Mouse (Mus musculus): ENCODE measurements around the gene Rhoh. TPM values are rescaled to one million over a fixed set of nuclear protein-coding genes. Genes with fewer than 3 reads are reported as not detected.

Gene Rhoh
- polyA plus RNA-seq, 1 experiment from 2014 or later = 0.38 TPM

- H3K4me2 ChIP-seq (replicated peaks) = no peak overlapping the region
- no peak overlapping the region for H3K9ac ChIP-seq (replicated peaks)
- no peak for ATAC-seq (replicated peaks)
- no peak overlapping the region for H3K27ac ChIP-seq (replicated peaks)
- no peak overlapping the region for H3K4me3 ChIP-seq
- H3K9me3 ChIP-seq = no peaks in the 10 kb centered on the region
- WGBS = 88% methylated on average over 10 of the region's 10 CpGs
- no peaks in the 10 kb centered on the region for H3K4me1 ChIP-seq
- H3K27me3 ChIP-seq = no peaks in the 10 kb centered on the region
- H3K36me3 ChIP-seq = no peaks in the 10 kb centered on the region
Observed at GRCm38 (mm10) chr5:65882476-65883205, 21.6 kb downstream of the Rhoh start.

- ATAC-seq (replicated peaks) = no peak
- H3K9ac ChIP-seq (replicated peaks) = no peak overlapping the region
- 75% methylated on average over 5 of the region's 5 CpGs for WGBS
- H3K27me3 ChIP-seq = no peaks in the 10 kb centered on the region
- H3K27ac ChIP-seq (replicated peaks) = no peak overlapping the region
- no peaks in the 10 kb centered on the region for H3K4me1 ChIP-seq
- H3K36me3 ChIP-seq = no peaks in the 10 kb centered on the region
- no peak overlapping the region for H3K4me3 ChIP-seq
- no peak overlapping the region for H3K4me2 ChIP-seq (replicated peaks)
- no peaks in the 10 kb centered on the region for H3K9me3 ChIP-seq
Observed at GRCm38 (mm10) chr5:65883355-65883754, 22.3 kb downstream of the Rhoh start.

GRCm38 (mm10) chr5:65885699-65886443 is 24.9 kb downstream of the Rhoh start:
- Histone ChIP-seq H3K9me3 (no peaks in the 10 kb centered on the region), H3K9ac (replicated peaks) (no peak overlapping the region), H3K27ac (replicated peaks) (no peak overlapping the region), H3K4me3 (no peak overlapping the region), H3K4me1 (no peaks in the 10 kb centered on the region), H3K4me2 (replicated peaks) (no peak overlapping the region), H3K36me3 (no peaks in the 10 kb centered on the region), H3K27me3 (no peaks in the 10 kb centered on the region)
- no peak for ATAC-seq (replicated peaks)
- 59% methylated on average over 15 of the region's 15 CpGs for WGBS

GRCm38 (mm10) chr5:65888102-65888501 is 27.1 kb downstream of the Rhoh start:
- Histone ChIP-seq H3K27me3 (no peaks in the 10 kb centered on the region), H3K4me1 (0 out of 2 replicates have a peak, but pooled peaks cover 5% of the 10 kb centered on the region), H3K4me2 (replicated peaks) (no peak overlapping the region), H3K4me3 (no peak overlapping the region), H3K9ac (replicated peaks) (no peak overlapping the region), H3K27ac (replicated peaks) (no peak overlapping the region), H3K36me3 (no peaks in the 10 kb centered on the region), H3K9me3 (no peaks in the 10 kb centered on the region)
- 90% methylated on average over 5 of the region's 5 CpGs for WGBS
- no peak for ATAC-seq (replicated peaks)

- no peak overlapping the region for H3K4me3 ChIP-seq
- 0 out of 2 replicates have a peak, but pooled peaks cover 5% of the 10 kb centered on the region for H3K4me1 ChIP-seq
- no peaks in the 10 kb centered on the region for H3K9me3 ChIP-seq
- H3K9ac ChIP-seq (replicated peaks) = no peak overlapping the region
- H3K36me3 ChIP-seq = no peaks in the 10 kb centered on the region
- no peak for ATAC-seq (replicated peaks)
- H3K27ac ChIP-seq (replicated peaks) = no peak overlapping the region
- 83% methylated on average over 5 of the region's 5 CpGs for WGBS
- no peak overlapping the region for H3K4me2 ChIP-seq (replicated peaks)
- no peaks in the 10 kb centered on the region for H3K27me3 ChIP-seq
Observed at GRCm38 (mm10) chr5:65888998-65889397, 28.0 kb downstream of the Rhoh start.

DNA sequence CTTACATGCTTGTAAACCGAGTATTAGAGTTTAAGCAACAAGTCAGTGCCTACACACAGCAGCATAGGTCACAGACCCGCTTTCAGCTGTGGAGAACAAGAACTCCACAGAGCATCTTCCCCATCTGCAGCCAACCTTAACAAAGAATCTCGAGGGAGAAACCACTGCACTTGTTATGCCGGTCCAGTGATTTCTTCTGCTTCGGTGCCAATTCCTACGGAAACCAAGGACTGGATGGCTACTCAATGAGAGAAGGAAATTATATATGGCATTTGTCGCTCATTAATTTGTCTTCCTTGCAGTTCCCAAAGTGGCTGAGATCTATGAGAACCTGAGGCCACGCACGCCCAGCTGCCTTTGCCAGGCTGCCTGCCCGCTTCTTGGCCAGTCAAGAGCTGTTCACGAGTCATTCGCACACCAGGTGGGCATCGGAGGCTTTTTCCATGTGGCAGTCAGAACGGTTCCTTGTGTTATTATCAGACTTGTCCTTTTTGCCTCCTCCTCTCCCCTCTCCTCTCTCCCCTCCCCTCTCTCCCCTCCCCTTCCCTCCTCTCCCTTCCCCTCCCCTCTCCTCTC is 30.3 kb downstream of the Rhoh start:
- H3K36me3 ChIP-seq = no peaks in the 10 kb centered on the region
- no peak overlapping the region for H3K4me2 ChIP-seq (replicated peaks)
- H3K27me3 ChIP-seq = no peaks in the 10 kb centered on the region
- WGBS = 41% methylated on average over 14 of the region's 14 CpGs
- H3K4me1 ChIP-seq = 0 out of 2 replicates have a peak, but pooled peaks cover 5% of the 10 kb centered on the region
- H3K9ac ChIP-seq (replicated peaks) = no peak overlapping the region
- no peak overlapping the region for H3K4me3 ChIP-seq
- 0 out of 2 replicates have a peak, but pooled peaks have one; percentile 46 for ATAC-seq (replicated peaks)
- H3K27ac ChIP-seq (replicated peaks) = no peak overlapping the region
- no peaks in the 10 kb centered on the region for H3K9me3 ChIP-seq

- Histone ChIP-seq H3K4me2 (replicated peaks) (no peak overlapping the region), H3K9ac (replicated peaks) (no peak overlapping the region), H3K9me3 (no peaks in the 10 kb centered on the region), H3K4me1 (0 out of 2 replicates have a peak, but pooled peaks cover 5% of the 10 kb centered on the region), H3K4me3 (no peak overlapping the region), H3K27me3 (no peaks in the 10 kb centered on the region), H3K36me3 (no peaks in the 10 kb centered on the region), H3K27ac (replicated peaks) (no peak overlapping the region)
- ATAC-seq (replicated peaks) = no peak
- WGBS = 83% methylated on average over 6 of the region's 6 CpGs
Observed at GRCm38 (mm10) chr5:65895121-65895692, 34.2 kb downstream of the Rhoh start.

GRCm38 (mm10) chr5:65895764-65896163 is 34.8 kb downstream of the Rhoh start:
- H3K9me3 ChIP-seq = no peaks in the 10 kb centered on the region
- 72% methylated on average over 7 of the region's 7 CpGs for WGBS
- H3K36me3 ChIP-seq = no peaks in the 10 kb centered on the region
- H3K27ac ChIP-seq (replicated peaks) = no peak overlapping the region
- H3K27me3 ChIP-seq = no peaks in the 10 kb centered on the region
- peaks cover 8% of the 10 kb centered on the region; the same call in 1 of the 2 replicates for H3K4me1 ChIP-seq
- no peak overlapping the region for H3K4me2 ChIP-seq (replicated peaks)
- no peak for ATAC-seq (replicated peaks)
- H3K4me3 ChIP-seq = no peak overlapping the region
- no peak overlapping the region for H3K9ac ChIP-seq (replicated peaks)

DNA sequence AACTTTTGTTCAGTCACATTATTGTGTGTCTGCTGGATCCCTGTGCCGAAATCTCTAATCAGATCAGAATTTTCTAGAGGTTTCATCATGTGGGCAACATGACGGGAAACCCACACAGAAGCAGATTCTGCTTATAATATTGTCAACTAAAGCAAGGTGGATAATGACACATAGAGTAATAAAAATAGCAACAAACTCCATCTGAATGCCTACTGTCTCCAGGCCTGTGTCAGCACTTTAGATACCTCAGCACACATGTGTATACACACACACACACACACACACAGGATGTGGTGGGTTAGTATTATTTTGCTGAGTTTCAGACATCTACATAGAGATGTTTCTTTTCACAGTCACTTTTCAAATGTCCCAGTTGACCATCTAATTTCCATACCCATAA is 36.7 kb downstream of the Rhoh start:
- ATAC-seq (replicated peaks) = no peak
- Histone ChIP-seq H3K27me3 (no peaks in the 10 kb centered on the region), H3K9me3 (no peaks in the 10 kb centered on the region), H3K4me2 (replicated peaks) (no peak overlapping the region), H3K36me3 (no peaks in the 10 kb centered on the region), H3K9ac (replicated peaks) (no peak overlapping the region), H3K4me3 (no peak overlapping the region), H3K27ac (replicated peaks) (no peak overlapping the region), H3K4me1 (peaks cover 7% of the 10 kb centered on the region; the same call in 1 of the 2 replicates)
- WGBS = 94% methylated on average over 2 of the region's 2 CpGs

DNA sequence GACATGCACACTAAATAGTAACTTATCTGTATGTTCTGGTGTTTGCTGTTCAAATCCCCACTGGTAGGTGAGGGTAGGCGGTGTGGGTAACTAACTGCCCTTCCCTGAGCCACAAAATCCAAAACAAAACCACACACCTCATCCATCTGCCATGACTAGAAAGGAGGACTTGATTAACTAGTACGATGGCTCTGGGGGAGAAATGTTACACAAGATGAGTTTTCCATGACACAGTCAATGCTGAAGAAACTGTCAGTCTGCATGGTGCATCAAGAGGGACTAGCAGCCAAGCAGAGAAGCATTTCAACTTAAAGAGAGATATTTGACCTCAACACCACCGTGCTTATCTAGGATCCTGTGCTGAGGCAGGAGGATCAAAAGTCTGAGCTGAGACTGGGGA is 37.7 kb downstream of the Rhoh start:
- H3K27ac ChIP-seq (replicated peaks) = no peak overlapping the region
- no peaks in the 10 kb centered on the region for H3K9me3 ChIP-seq
- peaks cover 7% of the 10 kb centered on the region; the same call in 1 of the 2 replicates for H3K4me1 ChIP-seq
- no peak overlapping the region for H3K9ac ChIP-seq (replicated peaks)
- H3K4me3 ChIP-seq = no peak overlapping the region
- H3K4me2 ChIP-seq (replicated peaks) = no peak overlapping the region
- WGBS = 90% methylated on average over 3 of the region's 3 CpGs
- H3K27me3 ChIP-seq = no peaks in the 10 kb centered on the region
- no peaks in the 10 kb centered on the region for H3K36me3 ChIP-seq
- ATAC-seq (replicated peaks) = no peak

DNA sequence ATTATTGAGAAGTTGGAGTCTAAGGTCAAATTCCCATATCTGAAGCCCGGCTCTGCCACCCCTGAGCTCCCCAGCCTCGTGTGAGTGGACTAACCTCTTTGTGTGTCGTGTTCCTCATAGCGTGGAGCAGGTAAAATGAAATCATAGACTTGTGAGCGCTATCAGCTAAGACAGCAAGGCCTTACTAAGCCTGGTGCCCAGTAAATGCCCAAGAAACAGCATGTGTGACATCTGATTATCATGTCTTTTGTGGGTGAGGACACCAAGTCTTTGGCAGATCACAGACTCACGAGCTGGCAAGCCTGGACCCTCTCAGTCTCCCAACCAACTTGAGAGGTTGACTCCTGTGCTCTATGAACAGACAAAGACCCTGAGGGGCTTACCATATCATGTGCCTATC is 39.1 kb downstream of the Rhoh start:
- Histone ChIP-seq H3K9me3 (no peaks in the 10 kb centered on the region), H3K27ac (replicated peaks) (no peak overlapping the region), H3K27me3 (no peaks in the 10 kb centered on the region), H3K4me2 (replicated peaks) (no peak overlapping the region), H3K36me3 (no peaks in the 10 kb centered on the region), H3K4me3 (no peak overlapping the region), H3K4me1 (peaks cover 7% of the 10 kb centered on the region; the same call in 1 of the 2 replicates), H3K9ac (replicated peaks) (no peak overlapping the region)
- WGBS = 90% methylated on average over 6 of the region's 6 CpGs
- no peak for ATAC-seq (replicated peaks)

DNA sequence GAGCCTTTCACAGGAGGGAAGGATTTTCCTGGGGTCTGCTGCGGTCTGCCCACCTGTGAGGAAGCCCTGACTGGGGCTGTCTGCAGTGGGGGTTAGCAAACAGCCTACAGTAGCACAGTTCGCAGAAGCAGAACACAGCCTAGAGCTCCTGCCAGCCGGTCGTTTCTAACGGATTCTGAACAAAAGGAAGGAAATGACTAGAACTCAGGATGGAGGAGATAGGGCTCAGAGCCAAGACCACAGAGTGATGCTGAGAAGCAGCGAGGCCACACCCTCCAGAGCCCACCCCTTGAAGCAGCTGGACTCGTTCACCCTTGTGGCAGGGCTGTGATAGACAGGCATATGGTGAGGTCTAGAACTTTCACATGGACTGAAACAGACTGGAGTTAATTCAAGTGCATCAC is 39.9 kb downstream of the Rhoh start:
- 23% methylated on average over 7 of the region's 7 CpGs for WGBS
- no peaks in the 10 kb centered on the region for H3K36me3 ChIP-seq
- H3K27ac ChIP-seq (replicated peaks) = peak overlapping the region; percentile 72
- ATAC-seq (replicated peaks) = peak; percentile 86
- no peaks in the 10 kb centered on the region for H3K9me3 ChIP-seq
- H3K4me3 ChIP-seq = no peak overlapping the region
- no peaks in the 10 kb centered on the region for H3K27me3 ChIP-seq
- no peak overlapping the region for H3K9ac ChIP-seq (replicated peaks)
- H3K4me2 ChIP-seq (replicated peaks) = no peak overlapping the region
- H3K4me1 ChIP-seq = peaks cover 7% of the 10 kb centered on the region; the same call in 1 of the 2 replicates
